Comparison of ENCODE assay signal across 23 mouse cellular contexts in the genomic region with DNA sequence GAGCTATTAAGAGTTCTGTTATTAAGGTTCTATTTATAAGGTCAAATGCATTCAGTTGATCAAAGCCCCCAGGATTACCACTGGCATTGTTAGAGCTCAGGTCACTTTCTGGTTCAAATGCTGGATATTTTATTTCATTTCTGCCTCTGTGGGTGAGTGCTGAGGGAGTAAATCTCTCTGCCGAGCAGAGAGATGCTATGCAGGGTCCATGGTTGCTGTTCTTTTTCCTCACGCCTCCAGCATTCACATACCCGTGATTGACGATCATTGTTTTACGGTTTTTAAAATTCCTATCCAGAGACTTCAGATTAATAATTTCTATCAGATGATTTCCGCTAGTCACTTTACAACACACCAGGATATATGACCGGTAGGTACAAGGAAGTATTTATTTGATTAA.
DNase-seq lines count a peak whose midpoint lies in the region; ATAC-seq and TF ChIP-seq lines count a peak whose summit lies in the region.
"Had no signal": no experiment of that assay in that cellular context is flagged by ENCODE, and none has a peak within 500 bp of the region (broad histone marks: within the 10 kb centered on the region; RNA-seq: fewer than 3 reads in every experiment).

No protein-coding gene starts in this region.

- H3K4me2 ChIP-seq in hindbrain, embryonic 13.5 days, result no peak overlapping the region
- H3K4me2 ChIP-seq in neural tube, embryonic 11.5 days (ENCODE audit: low read depth), result no peak overlapping the region
- H3K4me2 ChIP-seq in neural tube, embryonic 15.5 days, result peak overlapping the region; percentile 17
- H3K4me2 ChIP-seq: forebrain, embryonic 13.5 days; heart, embryonic 12.5 days; heart, embryonic 15.5 days had no signal

- peaks cover 11% of the 10 kb centered on the region; the same call in 1 of the 2 replicates for H3K4me1 ChIP-seq in hindbrain, embryonic 13.5 days (replicated peaks)
- peaks cover 5% of the 10 kb centered on the region for H3K4me1 ChIP-seq in hindbrain, embryonic 10.5 days (replicated peaks)
- H3K4me1 ChIP-seq in neural tube, embryonic 11.5 days (ENCODE audit: control insufficient read depth, insufficient read depth, low read length), result no peaks in the 10 kb centered on the region
- H3K4me1 ChIP-seq in neural tube, embryonic 15.5 days, result peaks cover 13% of the 10 kb centered on the region
- H3K4me1 ChIP-seq: heart, embryonic 12.5 days; heart, embryonic 15.5 days had no signal

- H3K27ac ChIP-seq in hindbrain, embryonic 13.5 days, result peak overlapping the region; percentile 42; the same call in 1 of the 2 replicates
- H3K27ac ChIP-seq in hindbrain, embryonic 10.5 days, result no peak overlapping the region
- peak overlapping the region; percentile 46; the same call in 1 of the 2 replicates for H3K27ac ChIP-seq in layer of hippocampus, adult 2 months
- H3K27ac ChIP-seq in neural tube, embryonic 11.5 days (ENCODE audit: low read depth, low read length), result no peak overlapping the region
- peak overlapping the region; percentile 56 for H3K27ac ChIP-seq in neural tube, embryonic 15.5 days (replicated peaks)
- H3K27ac ChIP-seq: forebrain, embryonic 10.5 days; forebrain, embryonic 13.5 days; heart, embryonic 15.5 days had no signal

- H3K27me3 ChIP-seq in hindbrain, embryonic 13.5 days, result no peaks in the 10 kb centered on the region
- H3K27me3 ChIP-seq in hindbrain, embryonic 10.5 days (ENCODE audit: insufficient read depth, poor library complexity, severe bottlenecking), result no peaks in the 10 kb centered on the region
- H3K27me3 ChIP-seq in neural tube, embryonic 11.5 days (ENCODE audit: control insufficient read depth, insufficient read depth, low read length), result no peaks in the 10 kb centered on the region
- no peaks in the 10 kb centered on the region for H3K27me3 ChIP-seq in neural tube, embryonic 15.5 days (replicated peaks)
- H3K27me3 ChIP-seq: forebrain, embryonic 13.5 days; heart, embryonic 12.5 days; heart, embryonic 15.5 days had no signal

- no peaks in the 10 kb centered on the region for H3K9me3 ChIP-seq in hindbrain, embryonic 13.5 days
- no peaks in the 10 kb centered on the region for H3K9me3 ChIP-seq in hindbrain, embryonic 10.5 days
- no peaks in the 10 kb centered on the region for H3K9me3 ChIP-seq in neural tube, embryonic 11.5 days (ENCODE audit: control insufficient read depth, low read length)
- no peaks in the 10 kb centered on the region for H3K9me3 ChIP-seq in neural tube, embryonic 15.5 days (replicated peaks)
- H3K9me3 ChIP-seq: forebrain, embryonic 10.5 days; forebrain, embryonic 13.5 days; heart, embryonic 12.5 days; heart, embryonic 15.5 days had no signal

- DNase-seq in hindbrain, embryonic 10.5 days (ENCODE audit: low spot score), result no peak
- no peak for DNase-seq in layer of hippocampus, adult 2 months (ENCODE audit: low spot score in 2 of 2)
- no peak for DNase-seq in layer of hippocampus, adult 18-20 months (ENCODE audit: low spot score in 2 of 2)
- DNase-seq in neural tube, embryonic 11.5 days (ENCODE audit: low spot score), result no peak
- no peak for DNase-seq in neural tube, embryonic 10.5 days (ENCODE audit: extremely low spot score, low spot score)
- DNase-seq in frontal cortex, adult 2 months (ENCODE audit: extremely low spot score in 1 of 2, low spot score in 1 of 2), result no peak
- DNase-seq: adrenal gland, adult 8-10 months; adrenal gland, postnatal 25 days; cerebellum, adult 18-20 months; cerebellum, adult 9-10 months; cerebellum, postnatal 14 days; gastrocnemius, postnatal 25 days; heart, adult 18-20 months; heart, postnatal 10 days; heart, postnatal 36 days had no signal

- 58% methylated on average over 7 of the region's 7 CpGs for WGBS in hindbrain, embryonic 13.5 days
- WGBS in hindbrain, embryonic 10.5 days, result 75% methylated on average over 7 of the region's 7 CpGs
- 66% methylated on average over 7 of the region's 7 CpGs for WGBS in neural tube, embryonic 11.5 days
- WGBS in neural tube, embryonic 15.5 days, result 30% methylated on average over 7 of the region's 7 CpGs

- H3K36me3 ChIP-seq in hindbrain, embryonic 13.5 days, result no peaks in the 10 kb centered on the region
- H3K36me3 ChIP-seq in hindbrain, embryonic 10.5 days, result no peaks in the 10 kb centered on the region
- H3K36me3 ChIP-seq in neural tube, embryonic 11.5 days (ENCODE audit: control insufficient read depth, insufficient read depth, low read length), result no peaks in the 10 kb centered on the region
- H3K36me3 ChIP-seq in neural tube, embryonic 15.5 days, result no peaks in the 10 kb centered on the region
- H3K36me3 ChIP-seq: forebrain, embryonic 10.5 days; heart, embryonic 12.5 days; heart, embryonic 15.5 days had no signal

- H3K9ac ChIP-seq in hindbrain, embryonic 13.5 days, result no peak overlapping the region
- H3K9ac ChIP-seq in neural tube, embryonic 11.5 days (ENCODE audit: low read length), result no peak overlapping the region
- no peak overlapping the region for H3K9ac ChIP-seq in neural tube, embryonic 15.5 days (replicated peaks)
- H3K9ac ChIP-seq: forebrain, embryonic 13.5 days; heart, embryonic 12.5 days; heart, embryonic 15.5 days had no signal

- ATAC-seq in hindbrain, embryonic 13.5 days (ENCODE audit: low FRiP score), result peak; percentile 53; the same call in 1 of the 2 replicates
- peak; percentile 57; the same call in 1 of the 2 replicates for ATAC-seq in neural tube, embryonic 11.5 days (ENCODE audit: insufficient read depth, low FRiP score, low TSS enrichment)
- ATAC-seq in neural tube, embryonic 15.5 days (ENCODE audit: low FRiP score), result peak; percentile 64
- ATAC-seq: activated CD4-positive, CD25-positive, alpha-beta regulatory T cell, adult 4 months; forebrain, embryonic 13.5 days; forebrain, embryonic 16.5 days had no signal

- H3K4me3 ChIP-seq in hindbrain, embryonic 13.5 days, result no peak overlapping the region
- H3K4me3 ChIP-seq in hindbrain, embryonic 10.5 days, result no peak overlapping the region
- H3K4me3 ChIP-seq in layer of hippocampus, adult 2 months, result no peak overlapping the region
- no peak overlapping the region for H3K4me3 ChIP-seq in neural tube, embryonic 11.5 days (ENCODE audit: low read depth, low read length)
- H3K4me3 ChIP-seq in neural tube, embryonic 15.5 days (replicated peaks), result no peak overlapping the region
- H3K4me3 ChIP-seq: forebrain, embryonic 10.5 days; forebrain, embryonic 13.5 days; heart, embryonic 12.5 days; heart, embryonic 15.5 days had no signal

- no peak for TF ChIP-seq CTCF in layer of hippocampus, adult 2 months (conservative IDR thresholded peaks at IDR 0.05)

Comparison
In these comparisons a context has a peak if more than half of its experiments do, and no peak if none do; other contexts are left out.
1. H3K27ac ChIP-seq: peak in hindbrain, embryonic 13.5 days (single experiment), layer of hippocampus, adult 2 months (single experiment) and neural tube, embryonic 15.5 days (single experiment); none in hindbrain, embryonic 10.5 days (single experiment) and neural tube, embryonic 11.5 days (single experiment).
2. Peak in every context shown above with its lines, with median percentiles within 50 percentile points of each other: ATAC-seq.